Mouse (Mus musculus): Measurements from ENCODE around the gene Camk2n1.
A peak's percentile ranks its signal among the peaks of the same experiment; 100 is the strongest.

Gene Camk2n1

GRCm38 (mm10) chr4:138447827-138448602 is 6.1 kb upstream of the Camk2n1 start:
- DNase-seq, result no peak

GRCm38 (mm10) chr4:138448872-138449615 is 5.1 kb upstream of the Camk2n1 start:
- no peak for DNase-seq

DNA sequence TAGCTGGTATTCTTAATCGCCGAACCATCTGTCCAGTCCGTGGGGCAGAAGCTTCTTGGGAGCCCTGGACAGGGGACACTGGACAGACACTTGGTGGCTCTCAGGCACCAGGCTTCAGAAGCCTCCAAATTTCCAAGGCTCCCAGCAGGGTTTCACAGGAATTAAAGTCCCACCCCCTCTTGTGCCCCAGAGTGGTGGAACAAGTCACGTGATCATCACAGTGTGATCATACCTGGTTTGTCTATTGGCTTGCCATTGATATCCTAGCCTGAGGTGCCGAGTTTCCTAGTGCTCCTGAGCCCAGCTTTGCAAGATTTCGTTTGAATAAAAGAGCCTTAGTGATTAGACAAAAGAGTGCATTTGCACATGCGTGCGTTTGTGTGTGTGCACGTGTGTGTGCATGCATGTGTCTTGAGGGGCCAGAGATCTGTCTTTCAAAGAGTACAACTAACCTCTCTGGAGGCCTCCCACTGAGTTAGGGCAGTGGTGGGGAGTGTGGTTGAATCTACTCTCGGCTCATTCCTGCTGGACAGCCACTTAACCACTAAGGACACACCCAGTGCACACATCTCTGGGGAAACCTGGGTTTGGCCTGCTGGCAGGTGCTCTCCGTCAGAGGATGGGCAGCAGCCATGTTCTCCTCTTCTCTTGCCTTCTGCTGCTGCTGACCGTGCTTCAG is 4.3 kb upstream of the Camk2n1 start:
- no peak for DNase-seq

DNA sequence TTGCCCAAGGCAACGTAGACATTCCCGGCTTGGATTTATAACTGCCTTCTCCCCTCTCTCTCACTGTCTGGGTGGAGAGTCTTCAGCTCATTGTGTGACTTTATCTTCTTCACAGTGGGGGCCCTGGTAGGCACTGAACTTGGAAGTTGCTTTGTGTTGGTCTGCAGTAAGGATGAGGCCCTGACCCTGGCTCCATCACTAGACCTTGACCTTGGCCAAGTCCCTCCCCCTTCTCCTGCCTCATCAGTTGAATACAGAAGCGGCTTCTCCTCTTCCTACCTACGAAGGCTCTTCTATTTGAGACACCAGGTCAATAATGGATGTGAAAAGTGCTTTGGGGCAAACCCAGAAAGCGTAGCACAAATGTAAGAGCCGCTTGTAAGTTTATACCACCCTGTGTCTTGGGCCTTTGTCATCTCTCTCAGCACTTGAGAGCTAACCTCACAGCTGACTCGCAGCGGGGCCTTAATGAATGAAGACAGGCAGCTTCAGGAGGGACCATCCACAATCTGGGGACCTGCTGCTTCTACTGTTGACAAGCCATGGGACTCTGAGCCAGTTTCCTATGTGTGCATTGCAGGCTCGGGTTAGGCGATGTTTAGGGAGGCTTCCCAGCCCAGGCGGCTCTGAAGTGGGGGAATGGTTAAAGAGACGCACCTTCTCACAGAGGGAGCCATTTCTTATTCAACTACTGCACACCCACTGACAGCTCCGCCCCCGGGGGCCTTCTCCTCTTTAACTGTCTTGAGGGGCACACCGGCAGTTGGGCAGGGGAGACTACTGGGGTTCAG is 1.6 kb upstream of the Camk2n1 start:
- no peak for DNase-seq

GRCm38 (mm10) chr4:138453097-138453752 is 889 bp upstream of the Camk2n1 start:
- DNase-seq, result no peak

- peak; percentile 49 for DNase-seq
These were observed 542 bp downstream of the Camk2n1 start for GRCm38 (mm10) chr4:138454571-138455140.

- DNase-seq, result no peak
These were observed 1.2 kb downstream of the Camk2n1 start for GRCm38 (mm10) chr4:138455141-138455955.

DNA sequence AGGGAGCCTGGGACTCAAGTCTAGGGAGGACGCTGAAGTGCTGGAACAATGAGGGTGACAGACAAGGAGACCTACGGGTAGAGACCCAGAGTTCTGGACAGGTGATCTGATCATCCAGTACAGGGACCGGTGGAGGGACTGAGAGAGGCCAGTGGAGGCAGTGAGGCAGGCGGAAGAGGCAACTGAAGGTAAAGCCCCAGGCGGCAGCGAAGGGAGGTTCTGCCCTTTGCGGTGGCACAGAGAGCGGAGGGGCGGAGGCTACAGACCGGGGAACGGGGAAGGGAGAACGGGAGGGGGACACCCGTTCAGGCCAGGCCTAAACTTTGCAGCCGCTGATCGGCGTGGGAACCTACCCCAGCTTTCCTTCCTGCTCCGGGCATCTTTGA is 1.8 kb downstream of the Camk2n1 start:
- DNase-seq, result peak; percentile 18

- no peak for DNase-seq
These were observed 2.4 kb downstream of the Camk2n1 start for GRCm38 (mm10) chr4:138456536-138456935.

GRCm38 (mm10) chr4:138457091-138457490 is 3.0 kb downstream of the Camk2n1 start:
- no peak for DNase-seq

GRCm38 (mm10) chr4:138458171-138458570 is 4.1 kb downstream of the Camk2n1 start:
- no peak for DNase-seq

DNA sequence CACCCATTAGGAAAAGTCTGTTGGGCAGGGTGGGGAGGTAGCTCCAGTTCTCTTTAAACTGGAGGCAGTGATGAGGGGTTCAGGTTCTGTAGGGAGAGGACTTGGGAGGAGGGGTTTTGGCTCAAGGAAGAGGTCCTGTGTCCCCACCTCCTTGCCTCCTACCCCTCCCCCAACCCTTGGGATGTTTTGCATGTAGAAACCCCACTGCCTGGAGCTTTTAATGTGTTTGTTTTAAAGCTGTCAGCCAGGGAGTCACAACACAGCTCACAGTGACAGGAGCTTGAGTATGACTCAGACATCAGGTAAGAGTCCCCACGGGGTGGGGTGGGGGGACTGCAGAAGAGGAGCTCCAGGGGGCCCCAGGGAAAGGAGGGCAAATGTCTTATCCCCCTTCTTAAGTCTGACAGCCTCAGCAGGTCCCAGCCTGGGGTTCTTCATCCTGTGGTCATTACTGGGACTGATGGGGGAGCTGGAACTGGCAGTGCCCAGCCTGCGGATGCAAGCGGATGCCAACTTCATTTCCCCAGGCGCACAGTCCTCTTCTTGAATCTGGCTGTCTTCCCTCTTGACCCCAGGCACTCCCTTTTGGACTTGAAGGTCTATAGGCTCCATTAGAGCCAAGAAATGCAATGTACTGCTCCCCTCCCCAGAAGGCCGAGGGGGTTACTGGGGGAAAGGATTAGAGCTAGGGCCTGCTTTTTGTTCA is 4.8 kb downstream of the Camk2n1 start:
- DNase-seq, result no peak

DNA sequence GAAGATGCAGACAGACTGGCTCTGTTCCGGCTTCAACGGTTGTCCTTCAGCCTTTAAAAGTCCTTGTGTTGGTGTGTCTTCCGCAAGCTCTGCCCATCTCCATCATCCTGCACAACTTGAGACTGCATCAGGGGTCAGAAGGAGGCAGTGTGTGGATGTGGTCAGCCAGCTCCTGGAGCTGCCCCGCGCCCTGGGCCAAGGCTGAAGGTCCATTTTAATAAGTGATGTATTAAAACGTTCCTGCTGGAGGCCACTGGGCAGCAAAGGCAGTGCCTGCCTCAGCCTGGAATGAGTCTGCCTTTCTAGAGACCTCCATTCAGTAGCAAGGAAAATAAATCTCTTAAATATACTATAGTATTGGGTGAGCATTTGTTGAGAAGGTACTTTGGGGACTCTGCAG is 5.7 kb downstream of the Camk2n1 start:
- no peak for DNase-seq

- no peak for DNase-seq
These were observed 6.8 kb downstream of the Camk2n1 start for GRCm38 (mm10) chr4:138460910-138461309.

- no peak for DNase-seq
These were observed 7.4 kb downstream of the Camk2n1 start for GRCm38 (mm10) chr4:138461471-138461870.

DNA sequence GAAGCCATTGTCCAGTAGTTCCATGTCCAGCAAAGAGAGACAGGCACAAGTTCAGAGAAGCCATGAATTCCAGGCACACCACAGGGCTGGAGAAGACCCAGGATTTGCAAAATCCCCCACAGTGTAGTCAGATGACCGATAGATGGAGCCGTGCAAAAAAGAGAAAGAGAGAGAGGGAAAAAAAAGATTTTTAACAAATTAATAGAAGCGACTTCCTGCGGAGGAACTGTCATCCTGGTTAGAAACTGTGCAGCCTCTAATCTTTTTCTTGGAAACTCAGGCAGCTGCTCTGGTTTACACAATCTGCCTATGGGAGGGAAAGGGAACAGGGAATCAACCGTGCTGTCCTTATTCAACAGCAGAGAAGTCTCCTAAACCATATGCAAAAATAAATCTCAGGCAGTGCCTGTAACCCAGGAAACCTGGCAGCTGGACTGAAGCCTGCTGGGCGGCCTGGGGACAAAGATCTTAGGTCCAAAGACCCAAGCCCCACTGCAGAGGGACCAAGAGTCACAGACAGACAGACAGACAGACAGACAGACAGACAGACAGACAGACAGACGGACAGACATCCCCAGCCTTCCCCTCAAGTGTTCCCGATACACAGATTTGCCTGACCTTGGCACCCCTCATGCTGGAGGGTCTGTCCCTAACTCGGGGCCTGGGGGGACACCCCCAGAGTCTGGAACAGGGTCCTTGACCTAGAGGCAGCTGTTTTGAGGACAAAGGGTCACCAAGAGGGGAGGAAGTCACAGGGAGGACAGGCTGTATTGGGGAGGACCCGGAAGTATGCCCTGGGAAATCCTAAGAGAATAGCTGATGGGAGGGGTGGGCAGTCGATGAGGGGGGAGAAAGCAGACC is 9.1 kb downstream of the Camk2n1 start:
- no peak for DNase-seq

DNA sequence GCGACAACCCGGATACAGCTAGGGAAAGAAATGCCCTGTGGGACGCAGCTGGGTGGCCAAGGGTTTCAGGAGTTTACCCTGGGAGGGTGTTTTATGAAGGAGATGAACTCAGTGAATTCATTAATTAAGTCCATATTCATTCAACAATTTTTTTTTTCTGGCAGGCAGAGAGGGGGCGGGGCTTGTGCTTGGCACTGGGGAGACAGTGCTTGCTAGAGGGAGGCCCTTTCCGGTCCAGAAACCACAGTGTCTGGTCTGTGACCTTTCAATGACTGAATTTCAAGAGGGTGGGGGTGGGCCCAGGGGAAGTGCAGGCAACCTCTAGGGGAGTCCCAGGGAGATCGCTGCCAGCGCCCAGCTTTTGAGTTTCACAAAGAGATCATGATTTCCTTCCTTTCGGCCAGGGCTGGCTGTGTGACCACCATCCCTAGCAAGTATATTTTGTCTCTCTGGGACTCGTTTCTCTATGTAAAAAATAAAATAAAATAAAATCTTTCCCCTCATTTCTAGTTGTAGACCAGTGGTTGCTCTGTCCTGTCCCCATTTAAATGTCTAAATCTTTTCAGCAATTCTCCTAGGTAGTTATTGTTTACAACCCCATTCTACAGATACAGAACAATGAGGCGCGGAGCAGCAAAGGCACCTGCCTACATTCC is 9.8 kb downstream of the Camk2n1 start:
- peak; percentile 33 for DNase-seq

- no peak for DNase-seq
These were observed 10.7 kb downstream of the Camk2n1 start for GRCm38 (mm10) chr4:138464667-138465353.

All from thymus, postnatal 25 days (tissue).